Mouse (Mus musculus): ENCODE measurements at regions not wholly inside any gene's neighbourhood (a gene's known extent, or its start where the extent isn't known, plus 50 kb on each side); places are given as distances from the start of the nearest gene placed in this dataset.
A peak's percentile ranks its signal among the peaks of the same experiment; 100 is the strongest.

DNA sequence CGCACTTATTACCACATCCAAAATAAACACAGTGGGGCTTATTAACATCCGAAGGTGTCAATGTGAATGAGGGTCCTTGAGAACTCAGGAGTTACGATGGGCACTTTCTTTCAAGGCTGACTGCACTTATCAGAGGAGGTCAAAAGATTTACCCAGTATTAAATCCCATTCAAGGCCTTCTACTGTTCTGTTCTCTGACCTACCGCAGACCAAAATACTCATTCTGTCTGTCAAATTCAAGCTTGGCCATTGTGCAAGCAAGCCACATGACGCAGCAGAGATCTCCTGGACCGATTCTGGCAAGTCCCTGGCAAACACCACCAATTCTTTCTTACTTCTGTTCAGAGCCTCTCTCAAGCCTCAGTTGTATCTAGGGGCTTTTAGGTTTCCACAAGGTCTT, 80.8 kb upstream of the Maf start:
- no peak overlapping the region for H3K27ac ChIP-seq (ENCODE audit: low read depth, low read length)
- no peaks in the 10 kb centered on the region for H3K36me3 ChIP-seq (ENCODE audit: control insufficient read depth, insufficient read depth, low read length)
- 64% methylated on average over 6 of the region's 6 CpGs for WGBS
- H3K9me3 ChIP-seq (ENCODE audit: control insufficient read depth, low read length) = no peaks in the 10 kb centered on the region
- no peaks in the 10 kb centered on the region for H3K27me3 ChIP-seq (replicated peaks; ENCODE audit: control insufficient read depth, insufficient read depth, low read length)
- no peaks in the 10 kb centered on the region for H3K4me1 ChIP-seq (ENCODE audit: control insufficient read depth, insufficient read depth, low read depth, low read length)
- no peak overlapping the region for H3K4me2 ChIP-seq (ENCODE audit: low read length)
- no peak overlapping the region for H3K4me3 ChIP-seq (ENCODE audit: low read length)
- H3K9ac ChIP-seq (ENCODE audit: low read depth, low read length) = no peak overlapping the region
- ATAC-seq = no peak

DNA sequence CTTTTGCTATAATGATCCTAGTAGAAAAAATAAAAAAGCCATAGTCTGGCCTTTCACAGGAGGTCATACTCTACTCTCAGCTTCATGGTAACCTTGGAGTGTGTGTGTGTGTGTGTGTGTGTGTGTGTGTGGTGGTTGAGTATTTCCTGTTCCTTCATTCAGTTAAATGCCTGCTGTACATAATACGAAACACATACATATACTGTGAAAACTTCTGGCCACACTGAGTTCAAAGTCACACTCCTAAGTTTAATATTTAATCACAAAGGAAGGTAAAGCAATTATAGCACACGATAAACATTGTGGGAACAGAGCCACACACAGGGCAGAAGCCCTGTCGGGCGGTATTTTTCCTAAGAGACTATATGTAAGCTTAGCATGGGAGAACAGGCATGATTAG, 78.6 kb upstream of the Maf start:
- no peaks in the 10 kb centered on the region for H3K36me3 ChIP-seq (ENCODE audit: control insufficient read depth, insufficient read depth, low read length)
- whole genome bisulfite sequencing = 96% methylated on average over 4 of the region's 4 CpGs
- H3K4me3 ChIP-seq (ENCODE audit: low read length) = no peak overlapping the region
- H3K9ac ChIP-seq (ENCODE audit: low read depth, low read length) = no peak overlapping the region
- no peak overlapping the region for H3K4me2 ChIP-seq (ENCODE audit: low read length)
- H3K27ac ChIP-seq (ENCODE audit: low read depth, low read length) = no peak overlapping the region
- no peak for ATAC-seq
- no peaks in the 10 kb centered on the region for H3K27me3 ChIP-seq (replicated peaks; ENCODE audit: control insufficient read depth, insufficient read depth, low read length)
- H3K4me1 ChIP-seq (ENCODE audit: control insufficient read depth, insufficient read depth, low read depth, low read length) = no peaks in the 10 kb centered on the region
- no peaks in the 10 kb centered on the region for H3K9me3 ChIP-seq (ENCODE audit: control insufficient read depth, low read length)

DNA sequence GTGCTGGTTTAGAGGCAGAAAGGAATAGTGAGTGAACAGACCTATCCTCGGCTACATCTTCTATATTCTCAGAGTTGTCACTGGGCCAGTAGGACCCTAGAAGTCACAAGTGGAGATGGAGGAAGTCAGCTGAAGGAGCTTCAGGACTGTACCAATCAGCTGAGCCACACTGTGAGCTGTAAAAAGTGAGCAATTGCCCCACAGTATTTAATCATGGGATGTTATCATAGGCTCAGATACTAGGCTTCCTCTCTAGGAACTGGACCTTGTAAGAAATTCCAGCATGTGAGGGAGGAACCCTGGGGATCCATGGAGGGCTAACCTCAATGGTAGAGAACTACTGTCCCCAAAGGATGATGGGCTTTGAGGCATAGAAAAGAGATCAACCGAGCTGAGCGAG, 78.2 kb upstream of the Maf start:
- Histone ChIP-seq H3K36me3 (ENCODE audit: control insufficient read depth, insufficient read depth, low read length) (no peaks in the 10 kb centered on the region), H3K9ac (ENCODE audit: low read depth, low read length) (no peak overlapping the region), H3K4me2 (ENCODE audit: low read length) (no peak overlapping the region), H3K4me3 (ENCODE audit: low read length) (no peak overlapping the region), H3K27me3 (replicated peaks; ENCODE audit: control insufficient read depth, insufficient read depth, low read length) (no peaks in the 10 kb centered on the region), H3K4me1 (ENCODE audit: control insufficient read depth, insufficient read depth, low read depth, low read length) (no peaks in the 10 kb centered on the region), H3K9me3 (ENCODE audit: control insufficient read depth, low read length) (no peaks in the 10 kb centered on the region), H3K27ac (ENCODE audit: low read depth, low read length) (no peak overlapping the region)
- ATAC-seq = no peak
- WGBS = 96% methylated on average over 3 of the region's 3 CpGs

DNA sequence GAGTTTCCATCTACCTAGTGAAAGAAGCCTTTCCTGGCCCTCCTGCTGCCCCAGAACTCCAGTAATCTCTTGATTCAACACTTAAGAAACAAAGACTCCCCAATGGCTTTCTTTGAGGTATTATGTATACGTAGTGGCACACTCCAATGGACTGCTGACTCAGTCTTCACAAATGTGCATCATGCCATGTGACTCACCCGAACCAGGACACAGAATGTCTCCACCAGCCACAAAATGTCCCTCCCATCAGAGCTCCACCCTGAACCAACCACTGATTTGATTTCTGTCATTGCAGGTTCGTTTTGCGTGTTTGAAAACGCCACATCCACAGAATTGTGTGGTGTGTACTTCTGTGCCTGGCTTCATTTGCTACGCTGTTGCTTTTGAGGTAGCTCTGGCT, 75.8 kb upstream of the Maf start:
- Histone ChIP-seq H3K4me1 (ENCODE audit: control insufficient read depth, insufficient read depth, low read depth, low read length) (no peaks in the 10 kb centered on the region), H3K4me3 (ENCODE audit: low read length) (no peak overlapping the region), H3K27me3 (replicated peaks; ENCODE audit: control insufficient read depth, insufficient read depth, low read length) (no peaks in the 10 kb centered on the region), H3K4me2 (ENCODE audit: low read length) (no peak overlapping the region), H3K9ac (ENCODE audit: low read depth, low read length) (no peak overlapping the region), H3K27ac (ENCODE audit: low read depth, low read length) (no peak overlapping the region), H3K9me3 (ENCODE audit: control insufficient read depth, low read length) (no peaks in the 10 kb centered on the region), H3K36me3 (ENCODE audit: control insufficient read depth, insufficient read depth, low read length) (no peaks in the 10 kb centered on the region)
- no peak for ATAC-seq
- 84% methylated on average over 6 of the region's 6 CpGs for WGBS

DNA sequence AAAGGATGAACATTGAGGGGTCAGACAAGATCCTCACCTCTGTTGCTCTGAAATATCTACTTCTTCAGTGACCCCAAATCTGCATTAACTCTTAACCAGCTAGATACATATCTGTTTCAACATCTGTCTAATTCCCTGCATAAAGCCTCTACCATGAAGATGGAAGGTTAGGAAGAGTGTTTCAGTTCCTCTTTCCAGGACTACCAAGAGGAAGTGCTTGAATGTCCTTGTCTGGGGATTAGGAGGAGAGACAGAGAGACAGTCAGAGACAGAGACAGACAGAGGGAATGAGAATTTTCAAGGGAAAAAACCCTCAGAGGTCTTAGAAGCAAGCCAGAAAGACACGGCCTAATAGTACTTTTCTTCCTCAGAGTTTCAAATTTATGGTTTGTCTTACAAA, 70.8 kb upstream of the Maf start:
- Histone ChIP-seq H3K4me3 (ENCODE audit: low read length) (no peak overlapping the region), H3K4me2 (ENCODE audit: low read length) (no peak overlapping the region), H3K4me1 (ENCODE audit: control insufficient read depth, insufficient read depth, low read depth, low read length) (no peaks in the 10 kb centered on the region), H3K27ac (ENCODE audit: low read depth, low read length) (no peak overlapping the region), H3K9me3 (ENCODE audit: control insufficient read depth, low read length) (no peaks in the 10 kb centered on the region), H3K9ac (ENCODE audit: low read depth, low read length) (no peak overlapping the region), H3K27me3 (replicated peaks; ENCODE audit: control insufficient read depth, insufficient read depth, low read length) (no peaks in the 10 kb centered on the region), H3K36me3 (ENCODE audit: control insufficient read depth, insufficient read depth, low read length) (no peaks in the 10 kb centered on the region)
- no peak for ATAC-seq
- WGBS = 91% methylated on average over 1 of the region's 1 CpGs

DNA sequence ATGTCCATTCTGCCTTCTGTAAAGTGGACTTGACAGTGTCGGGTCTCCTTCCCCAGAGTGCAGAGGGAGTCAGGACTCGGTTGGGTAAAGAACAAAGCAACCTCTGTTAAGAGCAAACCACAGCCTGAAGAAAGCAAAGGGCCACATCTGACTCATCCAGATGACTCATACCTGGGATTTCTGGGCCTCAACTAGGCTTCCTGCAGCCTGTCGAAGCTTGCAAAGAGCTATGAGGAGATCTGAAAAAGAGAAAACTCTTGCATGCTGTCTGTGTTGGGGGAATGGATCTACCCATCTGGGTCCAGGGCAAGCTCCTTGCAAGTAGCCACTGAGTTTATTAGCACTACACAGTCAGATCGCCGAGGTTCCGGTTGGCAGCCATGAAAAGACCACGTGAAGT, 63.5 kb upstream of the Maf start:
- Histone ChIP-seq H3K27ac (ENCODE audit: low read depth, low read length) (no peak overlapping the region), H3K27me3 (replicated peaks; ENCODE audit: control insufficient read depth, insufficient read depth, low read length) (no peaks in the 10 kb centered on the region), H3K4me3 (ENCODE audit: low read length) (no peak overlapping the region), H3K9ac (ENCODE audit: low read depth, low read length) (no peak overlapping the region), H3K9me3 (ENCODE audit: control insufficient read depth, low read length) (no peaks in the 10 kb centered on the region), H3K4me1 (ENCODE audit: control insufficient read depth, insufficient read depth, low read depth, low read length) (peaks cover 4% of the 10 kb centered on the region), H3K36me3 (ENCODE audit: control insufficient read depth, insufficient read depth, low read length) (no peaks in the 10 kb centered on the region), H3K4me2 (ENCODE audit: low read length) (no peak overlapping the region)
- 87% methylated on average over 7 of the region's 7 CpGs for WGBS
- no peak for ATAC-seq

DNA sequence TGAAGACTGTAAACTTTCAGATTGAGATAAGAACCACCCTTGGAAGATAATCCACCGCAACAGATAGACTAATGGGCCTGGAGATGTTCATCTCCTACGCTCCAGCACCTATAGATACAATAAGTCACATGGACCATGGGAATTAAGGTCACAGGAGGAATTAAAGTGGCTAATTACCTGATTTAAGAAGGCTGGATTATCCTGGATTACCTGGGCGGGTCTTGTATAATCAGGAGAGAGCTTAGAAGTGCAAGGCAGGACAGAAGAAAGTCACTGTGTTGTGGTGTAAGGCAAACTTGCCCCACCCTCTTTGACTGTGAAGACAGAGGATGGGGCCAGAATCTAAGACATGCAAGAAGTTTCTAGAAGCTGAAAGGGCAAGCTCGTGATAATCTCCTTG, 61.0 kb upstream of the Maf start:
- Histone ChIP-seq H3K27ac (ENCODE audit: low read depth, low read length) (no peak overlapping the region), H3K36me3 (ENCODE audit: control insufficient read depth, insufficient read depth, low read length) (no peaks in the 10 kb centered on the region), H3K4me2 (ENCODE audit: low read length) (no peak overlapping the region), H3K9me3 (ENCODE audit: control insufficient read depth, low read length) (no peaks in the 10 kb centered on the region), H3K4me1 (ENCODE audit: control insufficient read depth, insufficient read depth, low read depth, low read length) (peaks cover 4% of the 10 kb centered on the region), H3K27me3 (replicated peaks; ENCODE audit: control insufficient read depth, insufficient read depth, low read length) (no peaks in the 10 kb centered on the region), H3K4me3 (ENCODE audit: low read length) (no peak overlapping the region), H3K9ac (ENCODE audit: low read depth, low read length) (no peak overlapping the region)
- WGBS = 93% methylated on average over 4 of the region's 4 CpGs
- no peak for ATAC-seq

DNA sequence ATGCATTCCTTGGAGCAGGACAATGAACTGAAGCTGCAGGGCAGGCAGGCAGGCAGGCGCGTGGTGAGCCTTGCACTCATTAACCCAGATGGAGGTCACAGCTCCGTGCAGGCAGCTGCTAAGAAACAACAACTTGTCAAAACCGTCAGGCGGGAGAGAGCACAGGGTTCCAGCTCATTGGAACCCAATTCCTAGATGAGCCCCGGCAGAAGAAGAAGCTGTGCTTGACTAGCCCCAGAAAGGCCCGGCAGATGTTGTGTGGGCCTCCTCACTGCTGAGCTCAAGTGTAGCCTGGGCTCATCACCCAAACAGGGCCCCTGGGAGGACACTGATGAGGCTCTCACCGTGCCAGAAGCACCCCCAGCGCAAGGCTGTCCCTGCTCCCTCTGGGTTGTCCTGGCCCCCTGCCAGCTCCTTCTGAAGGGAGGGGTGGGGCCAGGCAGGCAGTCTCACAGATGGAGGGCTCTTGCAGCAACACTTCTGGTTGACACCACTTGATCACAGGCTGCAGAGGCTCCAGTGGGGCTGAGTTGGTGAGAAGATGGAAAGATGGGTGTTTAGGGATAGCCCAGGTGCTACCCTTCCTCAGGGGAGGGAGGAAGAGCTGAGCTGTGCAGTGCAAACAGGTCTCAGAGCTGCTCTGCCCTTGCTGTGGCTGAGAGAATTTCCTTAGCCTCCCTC, 58.8 kb upstream of the Maf start:
- WGBS = 10% methylated on average over 9 of the region's 9 CpGs
- no peak overlapping the region for H3K27ac ChIP-seq (ENCODE audit: low read depth, low read length)
- ATAC-seq = peak; percentile 67

DNA sequence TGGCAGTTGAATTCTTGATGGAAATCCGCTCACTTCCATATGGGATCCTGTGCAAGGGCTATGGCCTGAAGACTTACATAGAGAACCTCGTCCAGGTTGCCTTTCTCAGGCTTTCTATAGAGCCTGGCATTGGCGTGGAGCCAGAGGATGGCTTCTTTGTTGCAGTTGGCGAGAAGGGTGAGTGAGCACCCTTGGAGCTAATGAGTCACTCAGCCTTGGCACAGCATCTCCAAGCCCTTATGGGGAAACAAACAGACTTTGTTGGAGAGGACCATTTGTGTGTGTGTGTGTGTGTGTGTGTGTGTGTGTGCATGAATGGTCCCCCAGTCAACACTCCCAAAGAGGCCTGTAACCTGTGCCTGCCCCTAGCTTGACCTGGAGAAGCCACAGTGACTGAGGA, 57.0 kb upstream of the Maf start:
- H3K4me1 ChIP-seq (ENCODE audit: control insufficient read depth, insufficient read depth, low read depth, low read length) = peaks cover 4% of the 10 kb centered on the region
- H3K4me2 ChIP-seq (ENCODE audit: low read length) = no peak overlapping the region
- H3K27ac ChIP-seq (ENCODE audit: low read depth, low read length) = no peak overlapping the region
- H3K4me3 ChIP-seq (ENCODE audit: low read length) = no peak overlapping the region
- WGBS = 59% methylated on average over 4 of the region's 4 CpGs
- H3K27me3 ChIP-seq (replicated peaks; ENCODE audit: control insufficient read depth, insufficient read depth, low read length) = no peaks in the 10 kb centered on the region
- no peak overlapping the region for H3K9ac ChIP-seq (ENCODE audit: low read depth, low read length)
- H3K36me3 ChIP-seq (ENCODE audit: control insufficient read depth, insufficient read depth, low read length) = no peaks in the 10 kb centered on the region
- H3K9me3 ChIP-seq (ENCODE audit: control insufficient read depth, low read length) = no peaks in the 10 kb centered on the region
- no peak for ATAC-seq

More for the DNA sequence above, 58.8 kb upstream of the Maf start:
- no peaks in the 10 kb centered on the region for H3K9me3 ChIP-seq (ENCODE audit: control insufficient read depth, low read length)
- peaks cover 4% of the 10 kb centered on the region for H3K4me1 ChIP-seq (ENCODE audit: control insufficient read depth, insufficient read depth, low read depth, low read length)
- no peak overlapping the region for H3K4me3 ChIP-seq (ENCODE audit: low read length)
- H3K36me3 ChIP-seq (ENCODE audit: control insufficient read depth, insufficient read depth, low read length) = no peaks in the 10 kb centered on the region
- no peaks in the 10 kb centered on the region for H3K27me3 ChIP-seq (replicated peaks; ENCODE audit: control insufficient read depth, insufficient read depth, low read length)
- H3K4me2 ChIP-seq (ENCODE audit: low read length) = no peak overlapping the region
- H3K9ac ChIP-seq (ENCODE audit: low read depth, low read length) = no peak overlapping the region

DNA sequence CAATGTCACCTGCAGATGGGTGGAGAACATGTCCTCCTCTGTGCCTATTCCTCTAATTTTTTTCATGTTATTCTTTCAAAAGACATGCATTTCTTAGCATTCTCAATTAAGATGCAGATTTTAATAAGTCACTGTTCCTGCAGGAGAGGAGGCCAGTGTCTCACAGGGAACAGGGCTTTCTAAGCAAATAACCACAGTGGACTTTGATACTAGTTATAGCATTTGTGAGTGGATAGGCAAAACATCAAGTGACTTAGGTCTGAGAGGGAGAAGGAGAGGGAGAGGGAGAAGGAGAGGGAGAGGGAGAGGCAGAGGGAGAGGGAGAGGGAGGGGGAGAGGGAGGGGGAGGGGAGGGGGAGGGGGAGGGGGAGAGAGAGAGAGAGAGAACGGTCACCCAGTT, 50.4 kb upstream of the Maf start:
- Histone ChIP-seq H3K27ac (ENCODE audit: low read depth, low read length) (no peak overlapping the region), H3K4me1 (ENCODE audit: control insufficient read depth, insufficient read depth, low read depth, low read length) (no peaks in the 10 kb centered on the region; the same call in 1 of the 2 replicates), H3K27me3 (replicated peaks; ENCODE audit: control insufficient read depth, insufficient read depth, low read length) (no peaks in the 10 kb centered on the region), H3K9me3 (ENCODE audit: control insufficient read depth, low read length) (no peaks in the 10 kb centered on the region), H3K36me3 (ENCODE audit: control insufficient read depth, insufficient read depth, low read length) (no peaks in the 10 kb centered on the region), H3K4me2 (ENCODE audit: low read length) (no peak overlapping the region), H3K4me3 (ENCODE audit: low read length) (no peak overlapping the region), H3K9ac (ENCODE audit: low read depth, low read length) (no peak overlapping the region)
- no peak for ATAC-seq
- WGBS = 71% methylated on average over 1 of the region's 1 CpGs

Data from hindbrain, embryonic 16.5 days (tissue).